Mouse (Mus musculus) bone marrow macrophage, adult 2 months (primary cell): ENCODE measurements at regions not wholly inside any gene's neighbourhood (a gene's known extent, or its start where the extent isn't known, plus 50 kb on each side); places are given as distances from the start of the nearest gene placed in this dataset.

Experiments used
- CTCF ChIP-seq: IDR thresholded peaks from 2 replicates; pipeline ENCODE4 v1.5.1; 2012; ENCODE audit warnings: low read depth, mild to moderate bottlenecking, low read length, moderate library complexity
- POLR2A ChIP-seq: IDR thresholded peaks from 2 replicates; pipeline ENCODE4 v1.6.1; 2012; ENCODE audit warnings: mild to moderate bottlenecking, low read depth, low read length, borderline replicate concordance

- TF ChIP-seq CTCF (no peak), POLR2A (no peak)
Measured at GRCm38 (mm10) chr2:144161852-144162251, 108.6 kb upstream of the Mgme1 start.
